Mouse (Mus musculus) ES-E14 (cell line): ENCODE results near the gene Hoxb1. TPM values are rescaled to one million over a fixed set of nuclear protein-coding genes. Genes with fewer than 3 reads are reported as not detected.

Experiments used
- DNase-seq: peaks from one replicate; pipeline ENCODE4 v3.0.0-alpha.2; 2013; ENCODE audit warnings: low read depth, low spot score
- H3K27ac ChIP-seq: 2 replicates; pipeline ENCODE4 v1.5.1; 2012; ENCODE audit warnings: low read depth, mild to moderate bottlenecking, low read length, moderate library complexity, mixed read lengths; ENCODE audit not compliant: poor library complexity, insufficient read depth, severe bottlenecking
- H3K36me3 ChIP-seq: 2 replicates; pipeline ENCODE4 v1.6.1; 2012; ENCODE audit warnings: mild to moderate bottlenecking, low read length, moderate library complexity, mixed read lengths; ENCODE audit not compliant: control insufficient read depth, poor library complexity, insufficient read depth, severe bottlenecking
- H3K4me1 ChIP-seq, 2 experiments: fragments of 150-350 bp in 1 of 2; sonication (generic) in 1 of 2; 2 replicates each; pipeline ENCODE4 v1.6.1; 2012; ENCODE audit warnings: low read length in 2 of 2, mild to moderate bottlenecking in 1 of 2, mixed read lengths in 1 of 2; ENCODE audit not compliant: control insufficient read depth in 2 of 2, insufficient read depth in 2 of 2, poor library complexity in 1 of 2
- H3K4me3 ChIP-seq, 2 experiments: fragments of 150-350 bp in 1 of 2; sonication (generic) in 1 of 2; 2 replicates each; pipeline ENCODE4 v1.5.1; 2012; ENCODE audit warnings: low read length in 2 of 2, low read depth in 1 of 2, mild to moderate bottlenecking in 1 of 2, mixed read lengths in 1 of 2; ENCODE audit not compliant: insufficient read depth in 1 of 2, poor library complexity in 1 of 2, severe bottlenecking in 1 of 2
- H3K9ac ChIP-seq: 2 replicates; pipeline ENCODE4 v1.6.1; 2012; ENCODE audit warnings: low read depth, mild to moderate bottlenecking, low read length, mixed read lengths; ENCODE audit not compliant: poor library complexity, insufficient read depth, severe bottlenecking
- H3K9me3 ChIP-seq: fragments of 150-350 bp; sonication (generic); 2 replicates; pipeline ENCODE4 v1.6.1; 2012; ENCODE audit warnings: low read depth, mild to moderate bottlenecking, low read length; ENCODE audit not compliant: control insufficient read depth, insufficient read depth
- CHD2 ChIP-seq: IDR thresholded peaks from 2 replicates; pipeline ENCODE4 v1.6.1; 2014; ENCODE audit warnings: mild to moderate bottlenecking, low read depth, low read length, inconsistent platforms
- HCFC1 ChIP-seq: IDR thresholded peaks from 2 replicates; pipeline ENCODE4 v1.6.1; 2012; ENCODE audit warnings: low read length, inconsistent platforms, borderline replicate concordance; ENCODE audit not compliant: insufficient read depth
- MAFK ChIP-seq: IDR thresholded peaks from 2 replicates; pipeline ENCODE4 v1.6.1; 2014; ENCODE audit warnings: mild to moderate bottlenecking, low read depth, low read length, inconsistent platforms; ENCODE audit not compliant: insufficient read depth
- ZC3H11A ChIP-seq: IDR thresholded peaks from 2 replicates; pipeline ENCODE4 v1.6.1; 2012; ENCODE audit warnings: low read depth, mild to moderate bottlenecking, inconsistent platforms, low read length, borderline replicate concordance
- ZNF384 ChIP-seq: IDR thresholded peaks from 2 replicates; pipeline ENCODE4 v1.6.1; 2012; ENCODE audit warnings: low read depth, low read length, inconsistent platforms
- in situ Hi-C, 2 experiments: fragments of 600-800 bp; cut with MboI; formaldehyde crosslinking; loops; one replicate each; pipeline ENCODE4 v1.15.1; 2025; ENCODE audit warnings: low sequenced_read_pairs in 2 of 2, inconsistent platforms in 1 of 2; ENCODE audit not compliant: unreplicated experiment in 2 of 2
- total RNA-seq: library from RNA; depleted of rRNA; stranded (reverse); fragments of 300-350 nt; gene quantifications from 2 replicates; pipeline ENCODE4 v1.2.3, GENCODE M21; 2012

Gene Hoxb1
- total RNA-seq, 1 experiment, result 0.49 TPM

- no peak for DNase-seq
- in situ Hi-C loops, result no loop called here
- no peak overlapping the region for H3K9ac ChIP-seq
- no peak overlapping the region for H3K4me3 ChIP-seq
- H3K36me3 ChIP-seq, result no peaks in the 10 kb centered on the region
- no peak for TF ChIP-seq MAFK
- TF ChIP-seq ZC3H11A, result no peak
- TF ChIP-seq HCFC1, result no peak
- TF ChIP-seq CHD2, result no peak
- no peak for TF ChIP-seq ZNF384
- H3K4me1 ChIP-seq, result peaks cover 2 to 4% of the 10 kb centered on the region in 2 experiments; a peak in 1 of 4 replicates
- no peaks in the 10 kb centered on the region for H3K9me3 ChIP-seq
- no peak overlapping the region for H3K27ac ChIP-seq
These were observed 31.4 kb downstream of the Hoxb1 start for GRCm38 (mm10) chr11:96396772-96397626.

GRCm38 (mm10) chr11:96397806-96398335 lies 32.3 kb downstream of the Hoxb1 start:
- in situ Hi-C loops, result no loop called here
- Histone ChIP-seq H3K4me3 (no peak overlapping the region), H3K9me3 (no peaks in the 10 kb centered on the region), H3K9ac (no peak overlapping the region), H3K27ac (no peak overlapping the region), H3K36me3 (no peaks in the 10 kb centered on the region), H3K4me1 (peaks cover 2 to 4% of the 10 kb centered on the region in 2 experiments; a peak in 1 of 4 replicates)
- TF ChIP-seq ZNF384 (no peak), MAFK (no peak), ZC3H11A (no peak), HCFC1 (no peak), CHD2 (no peak)
- no peak for DNase-seq

DNA sequence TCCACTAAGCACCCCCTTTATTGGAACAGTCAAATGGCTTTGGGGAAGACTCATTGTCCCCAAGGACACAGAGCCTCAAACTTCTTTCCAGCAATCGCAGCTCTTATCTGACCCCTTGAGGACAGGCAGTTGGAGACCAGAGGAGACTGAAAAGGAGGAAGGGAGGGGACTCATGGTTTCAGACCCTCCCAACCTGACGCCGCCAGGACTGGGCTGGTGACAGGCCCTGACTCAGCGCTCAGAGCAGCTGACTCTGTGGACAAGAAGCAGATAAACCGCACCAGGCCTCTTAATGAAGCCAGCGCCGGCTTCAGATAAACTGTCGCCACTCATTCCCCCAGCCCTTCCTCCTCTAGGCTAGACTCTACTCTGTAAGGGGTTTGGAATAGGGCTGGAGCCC lies 34.4 kb downstream of the Hoxb1 start:
- no peaks in the 10 kb centered on the region for H3K36me3 ChIP-seq
- no peaks in the 10 kb centered on the region for H3K9me3 ChIP-seq
- peaks cover 2 to 4% of the 10 kb centered on the region in 2 experiments; a peak in 1 of 4 replicates for H3K4me1 ChIP-seq
- no peak overlapping the region for H3K27ac ChIP-seq
- no peak for DNase-seq
- in situ Hi-C loops, result no loop called here
- no peak overlapping the region for H3K4me3 ChIP-seq
- no peak for TF ChIP-seq ZNF384
- no peak for TF ChIP-seq HCFC1
- TF ChIP-seq ZC3H11A, result no peak
- no peak for TF ChIP-seq CHD2
- no peak for TF ChIP-seq MAFK
- no peak overlapping the region for H3K9ac ChIP-seq

GRCm38 (mm10) chr11:96404016-96404604 lies 38.6 kb downstream of the Hoxb1 start:
- H3K4me1 ChIP-seq, result 0 out of 4 replicates have a peak, but pooled peaks cover 0 to 3% of the 10 kb centered on the region in 2 experiments

More at GRCm38 (mm10) chr11:96404016-96404604, 38.6 kb downstream of the Hoxb1 start:
- H3K36me3 ChIP-seq, result no peaks in the 10 kb centered on the region
- DNase-seq, result no peak
- H3K9me3 ChIP-seq, result no peaks in the 10 kb centered on the region
- H3K27ac ChIP-seq, result no peak overlapping the region
- in situ Hi-C loops, result no loop called here
- no peak overlapping the region for H3K9ac ChIP-seq
- no peak for TF ChIP-seq MAFK
- TF ChIP-seq ZC3H11A, result no peak
- no peak for TF ChIP-seq CHD2
- no peak for TF ChIP-seq HCFC1
- no peak for TF ChIP-seq ZNF384
- no peak overlapping the region for H3K4me3 ChIP-seq
